Mouse (Mus musculus) stomach, postnatal 0 days (tissue): ENCODE results near the gene Dusp11.

Experiments used
- CTCF ChIP-seq: IDR thresholded peaks from 2 replicates; pipeline ENCODE4 v1.5.1; 2016; ENCODE audit warnings: antibody characterized with exemption, low read depth, mild to moderate bottlenecking, moderate library complexity
- EP300 ChIP-seq: optimal IDR thresholded peaks from 2 replicates; pipeline ENCODE3; 2016; ENCODE audit warnings: antibody characterized with exemption

DNA sequence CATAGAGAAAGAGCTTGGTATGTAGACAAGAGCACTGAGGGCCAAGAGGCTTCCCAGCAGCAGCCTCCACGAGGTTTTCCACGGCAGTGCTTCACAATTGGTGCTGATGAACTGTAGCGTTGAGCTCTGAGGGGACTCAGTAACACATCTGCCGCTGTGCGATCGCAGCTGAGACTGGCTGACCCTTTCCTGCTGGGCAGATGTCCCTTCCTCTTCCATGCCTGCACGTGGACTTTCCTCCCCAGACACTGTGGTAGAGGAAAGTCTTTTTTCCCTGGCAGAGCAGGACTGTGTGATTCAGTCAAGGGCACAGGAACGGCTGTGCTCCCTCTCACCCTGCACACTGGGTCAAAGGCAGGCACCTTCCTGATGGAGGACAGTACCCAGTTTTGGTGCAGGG, 22.9 kb upstream of the Dusp11 start:
- TF ChIP-seq EP300 (no peak), CTCF (no peak)
